Mouse (Mus musculus): ENCODE measurements at regions not wholly inside any gene's neighbourhood (a gene's known extent, or its start where the extent isn't known, plus 50 kb on each side); places are given as distances from the start of the nearest gene placed in this dataset.

DNA sequence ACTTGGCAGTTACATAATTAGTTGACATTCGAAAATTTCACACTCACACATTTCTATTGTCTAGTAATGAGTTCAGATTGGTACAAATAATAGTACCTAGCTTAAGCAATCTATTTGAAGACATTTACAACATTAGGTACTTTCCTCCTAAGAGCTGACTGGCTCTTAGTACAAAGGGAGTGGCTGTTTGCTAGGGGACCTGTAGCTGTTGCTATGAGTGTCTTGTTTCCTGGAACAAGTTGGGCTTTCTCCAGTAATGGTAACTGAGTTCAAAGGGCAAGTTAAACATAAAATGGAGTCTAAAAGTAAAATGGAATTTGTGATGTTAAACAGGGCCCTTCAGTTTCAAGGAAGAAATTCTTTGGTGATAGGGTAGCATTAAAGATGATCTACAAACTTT is 910.4 kb downstream of the Diaph3 start:
- ATAC-seq (replicated peaks; ENCODE audit: low FRiP score, low TSS enrichment, poor library complexity, severe bottlenecking): no peak

DNA sequence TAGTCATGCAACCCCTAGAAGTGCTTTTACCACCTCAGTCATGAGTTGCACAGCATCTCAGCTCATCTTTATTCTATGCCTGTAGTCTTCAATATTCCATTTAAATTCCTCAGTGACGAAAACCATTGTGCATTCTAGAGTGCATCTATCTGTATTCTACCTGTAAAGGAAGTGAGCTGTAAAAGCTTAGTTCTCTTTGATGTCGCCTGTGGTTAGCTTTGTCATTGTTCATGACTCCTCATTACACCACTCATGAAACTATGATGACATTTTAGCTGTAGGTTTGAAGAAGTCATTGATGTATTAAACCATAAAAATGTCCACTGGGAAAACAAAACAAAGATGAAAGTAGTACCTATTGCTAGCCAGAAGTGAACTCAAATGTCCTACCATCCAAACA is 911.3 kb downstream of the Diaph3 start:
- ATAC-seq (replicated peaks; ENCODE audit: low FRiP score, low TSS enrichment, poor library complexity, severe bottlenecking): no peak

- ATAC-seq (replicated peaks; ENCODE audit: low FRiP score, low TSS enrichment, poor library complexity, severe bottlenecking): 0 out of 2 replicates have a peak, but pooled peaks have one; percentile 50
These were observed 925.3 kb downstream of the Diaph3 start for GRCm38 (mm10) chr14:86215711-86216110.

DNA sequence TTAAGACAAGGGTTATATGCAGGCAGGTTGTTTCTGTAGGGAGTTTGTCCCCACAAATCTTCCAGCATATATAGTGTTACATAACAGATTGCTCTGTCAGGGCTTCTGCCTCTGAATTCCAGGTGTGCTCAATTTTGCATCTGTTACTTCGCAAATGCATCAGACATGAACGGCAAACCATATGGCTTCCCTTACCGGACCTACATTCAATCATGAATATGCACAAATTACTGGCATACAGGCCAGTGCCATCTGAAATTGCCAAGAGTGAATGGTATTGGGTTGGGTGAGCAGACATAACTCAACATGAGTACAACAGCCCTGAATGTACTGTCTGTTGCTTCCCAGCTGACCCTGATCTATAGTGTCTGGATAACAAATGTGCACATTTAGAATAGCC is 929.4 kb downstream of the Diaph3 start:
- no peak for ATAC-seq (replicated peaks; ENCODE audit: low FRiP score, low TSS enrichment, poor library complexity, severe bottlenecking)

DNA sequence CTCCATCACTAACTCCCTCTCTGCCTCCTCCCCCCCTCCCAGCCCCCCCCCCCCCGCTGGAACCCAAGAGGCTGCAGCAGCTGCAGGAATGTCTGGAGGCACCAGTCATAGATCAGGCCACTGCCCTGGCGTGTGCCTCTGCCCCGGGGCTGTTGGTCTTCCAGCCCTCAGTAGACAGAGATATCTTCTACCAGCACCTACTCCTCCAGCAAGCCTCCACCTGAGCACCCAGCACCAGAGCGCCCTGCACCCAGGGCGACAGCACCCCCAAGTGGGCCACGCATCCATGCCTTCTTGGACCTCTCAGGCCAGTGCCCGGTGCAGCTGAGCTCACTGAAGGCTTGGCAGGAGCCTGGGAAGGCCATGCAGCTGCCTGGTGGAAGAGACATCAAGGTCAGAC is 936.5 kb downstream of the Diaph3 start:
- ATAC-seq (replicated peaks; ENCODE audit: low FRiP score, low TSS enrichment, poor library complexity, severe bottlenecking): no peak

DNA sequence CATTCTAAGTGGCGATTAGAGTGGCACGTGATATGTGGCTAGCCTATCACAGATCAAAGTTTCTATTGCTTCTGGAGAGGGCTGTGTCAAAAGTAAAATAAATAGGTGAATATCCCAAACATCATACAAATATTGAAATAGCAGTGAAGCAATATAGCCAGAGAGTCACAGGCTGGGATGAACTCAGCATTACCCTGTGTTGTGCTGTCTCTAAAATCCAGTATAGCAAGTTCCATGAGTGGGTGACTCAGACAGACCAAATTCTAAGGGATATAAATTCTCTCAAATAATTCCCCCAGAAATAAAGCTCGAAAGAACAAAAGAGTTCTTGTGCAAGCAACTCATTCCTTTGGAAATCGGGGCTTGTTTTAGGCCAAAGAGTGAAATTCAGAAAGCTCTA is 943.2 kb downstream of the Diaph3 start:
- ATAC-seq (replicated peaks; ENCODE audit: low FRiP score, low TSS enrichment, poor library complexity, severe bottlenecking): no peak

DNA sequence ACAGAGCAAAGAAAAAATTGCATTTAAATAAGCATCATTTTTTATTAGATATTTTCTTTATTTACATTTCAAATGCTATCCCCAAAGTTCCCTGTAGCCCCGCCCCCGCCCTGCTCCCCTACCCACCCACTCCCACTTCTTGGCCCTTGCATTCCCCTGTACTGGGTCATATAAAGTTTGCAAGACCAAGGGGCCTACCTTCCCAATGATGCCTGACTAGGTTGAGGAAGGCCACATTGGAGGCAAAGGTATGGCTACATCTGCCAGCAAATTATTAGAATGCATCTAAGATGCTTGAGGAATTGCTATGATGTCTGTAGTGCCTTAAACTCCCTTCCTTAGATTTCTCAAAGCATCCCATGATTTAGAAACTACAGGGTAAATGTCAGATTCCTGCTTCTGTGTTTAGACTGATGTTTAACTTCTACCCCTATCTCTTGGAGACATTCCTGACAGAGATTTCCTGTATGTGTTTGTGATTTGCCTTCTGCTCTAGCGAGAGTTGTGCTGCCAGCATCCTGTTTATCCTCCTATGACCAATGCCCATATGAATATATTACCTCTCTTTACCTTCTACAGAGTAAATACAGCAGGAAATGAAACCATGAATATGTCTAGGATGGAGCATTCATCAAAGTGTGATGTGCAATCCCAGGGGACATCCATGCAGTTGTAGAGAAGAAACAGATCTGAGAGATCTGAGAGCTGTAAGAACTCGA is 956.2 kb downstream of the Diaph3 start:
- no peak for ATAC-seq (replicated peaks; ENCODE audit: low FRiP score, low TSS enrichment, poor library complexity, severe bottlenecking)

DNA sequence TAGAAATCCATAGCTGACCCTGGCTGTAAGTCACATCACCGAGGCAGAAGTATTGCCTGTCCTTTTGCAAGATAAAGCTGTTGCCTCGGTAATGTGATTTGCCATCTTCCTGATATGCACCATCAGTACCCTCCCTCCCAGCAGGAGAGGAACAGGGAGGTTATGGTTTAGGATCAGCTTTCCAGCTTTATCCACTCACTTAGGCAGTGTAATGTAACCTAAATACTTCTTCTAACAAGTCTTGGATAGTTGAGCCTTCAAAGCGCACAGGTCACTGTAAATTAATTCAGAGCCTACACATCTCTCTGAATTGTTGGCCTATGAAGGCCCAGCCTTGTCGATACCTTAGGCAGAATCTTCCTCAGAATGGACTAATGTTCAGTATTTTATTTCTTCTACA is 962.5 kb downstream of the Diaph3 start:
- ATAC-seq (replicated peaks; ENCODE audit: low FRiP score, low TSS enrichment, poor library complexity, severe bottlenecking): no peak

GRCm38 (mm10) chr14:86171118-86171517 is 969.9 kb downstream of the Diaph3 start:
- ATAC-seq (replicated peaks; ENCODE audit: low FRiP score, low TSS enrichment, poor library complexity, severe bottlenecking): no peak

- no peak for ATAC-seq (replicated peaks; ENCODE audit: low FRiP score, low TSS enrichment, poor library complexity, severe bottlenecking)
These were observed 981.9 kb downstream of the Diaph3 start for GRCm38 (mm10) chr14:86159151-86159550.

- ATAC-seq (replicated peaks; ENCODE audit: low FRiP score, low TSS enrichment, poor library complexity, severe bottlenecking): no peak
These were observed 986.3 kb downstream of the Diaph3 start for GRCm38 (mm10) chr14:86154688-86155087.

- no peak for ATAC-seq (replicated peaks; ENCODE audit: low FRiP score, low TSS enrichment, poor library complexity, severe bottlenecking)
These were observed 989.8 kb downstream of the Diaph3 start for GRCm38 (mm10) chr14:86151276-86151675.

DNA sequence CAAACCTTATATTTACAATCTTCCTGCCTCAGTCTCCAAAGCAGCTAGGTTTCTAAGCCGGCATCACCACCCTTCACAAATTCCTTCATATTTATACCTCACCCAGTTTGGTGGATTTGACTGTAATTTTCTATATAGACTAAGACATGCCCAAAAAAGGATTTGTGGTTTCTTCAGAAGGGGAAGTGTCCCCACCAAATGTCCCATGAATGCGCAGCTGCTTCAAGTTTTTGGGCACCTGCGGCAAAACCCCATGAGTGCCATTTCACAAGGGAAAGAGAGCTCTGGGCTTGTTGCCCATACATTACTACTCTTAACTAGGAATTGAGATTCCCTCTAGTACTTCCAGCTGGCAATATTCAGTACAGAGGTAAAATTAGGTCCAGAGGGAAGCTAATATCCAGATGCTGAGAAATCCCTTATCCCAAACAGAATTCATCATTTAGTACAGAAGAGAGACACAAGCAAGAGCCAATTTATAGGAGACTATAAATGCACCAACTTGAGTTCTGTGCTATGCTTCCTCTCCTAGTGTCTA is 990.6 kb downstream of the Diaph3 start:
- ATAC-seq (replicated peaks; ENCODE audit: low FRiP score, low TSS enrichment, poor library complexity, severe bottlenecking): no peak

DNA sequence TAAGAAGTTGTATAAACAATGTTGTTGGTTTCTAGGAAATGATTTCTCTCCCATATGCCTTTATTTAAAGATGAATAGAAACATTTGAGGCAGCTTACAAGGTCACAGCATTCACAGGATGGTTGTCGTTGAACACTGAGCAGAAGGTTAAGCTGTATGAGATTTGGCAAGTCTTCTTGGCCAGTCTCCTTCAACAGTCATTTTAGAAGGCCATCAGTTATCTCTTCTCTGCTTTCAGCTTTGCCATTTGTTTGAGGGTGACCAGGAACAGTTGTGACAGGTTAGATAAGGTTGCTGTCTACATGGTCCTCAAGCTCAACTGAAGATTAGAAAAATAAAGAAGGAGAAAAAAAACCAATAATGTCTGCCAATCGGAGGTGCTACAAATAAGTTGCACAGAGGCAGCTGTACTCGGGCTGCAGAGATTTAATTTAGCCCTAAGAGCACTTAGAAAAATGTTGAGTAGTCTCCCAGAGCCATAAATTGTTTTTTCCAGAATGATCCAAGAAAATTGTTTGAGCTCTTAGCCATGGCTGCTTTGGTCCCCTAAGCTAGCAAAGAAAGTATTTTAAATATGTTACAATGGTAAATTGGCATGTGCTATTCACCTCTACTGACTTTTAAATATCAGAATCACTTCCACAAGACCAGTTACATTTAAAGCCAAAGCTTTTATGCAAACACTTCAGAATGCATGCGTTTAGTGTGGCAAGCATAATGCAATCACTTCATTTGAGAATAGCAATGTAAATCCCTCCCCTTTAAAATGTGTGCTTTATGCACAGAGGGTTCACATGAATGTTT is 1025.6 kb downstream of the Diaph3 start:
- no peak for ATAC-seq (replicated peaks; ENCODE audit: low FRiP score, low TSS enrichment, poor library complexity, severe bottlenecking)

DNA sequence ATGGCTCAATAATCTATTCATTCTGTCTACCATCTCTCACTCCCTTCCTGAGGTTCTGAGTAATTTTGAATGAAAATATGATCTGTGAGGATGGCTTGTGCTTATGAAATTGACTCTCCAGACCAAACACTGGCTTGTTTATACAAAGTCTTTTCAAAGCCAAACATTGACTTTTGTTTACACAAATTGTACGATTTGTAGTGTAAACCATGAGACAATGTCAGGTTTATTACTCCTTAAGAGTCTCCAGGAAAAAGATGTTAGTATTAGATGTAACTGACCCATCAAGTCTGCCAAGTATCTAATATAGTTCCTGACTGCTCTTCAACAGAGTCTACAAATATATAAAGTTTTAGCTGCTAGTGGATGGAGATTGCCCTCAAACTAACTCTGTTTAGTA is 1039.5 kb downstream of the Diaph3 start:
- ATAC-seq (replicated peaks; ENCODE audit: low FRiP score, low TSS enrichment, poor library complexity, severe bottlenecking): no peak

- ATAC-seq (replicated peaks; ENCODE audit: low FRiP score, low TSS enrichment, poor library complexity, severe bottlenecking): no peak
These were observed 1070.5 kb downstream of the Diaph3 start for GRCm38 (mm10) chr14:86070313-86071100.

- no peak for ATAC-seq (replicated peaks; ENCODE audit: low FRiP score, low TSS enrichment, poor library complexity, severe bottlenecking)
These were observed 1071.7 kb downstream of the Diaph3 start for GRCm38 (mm10) chr14:86069329-86069728.

DNA sequence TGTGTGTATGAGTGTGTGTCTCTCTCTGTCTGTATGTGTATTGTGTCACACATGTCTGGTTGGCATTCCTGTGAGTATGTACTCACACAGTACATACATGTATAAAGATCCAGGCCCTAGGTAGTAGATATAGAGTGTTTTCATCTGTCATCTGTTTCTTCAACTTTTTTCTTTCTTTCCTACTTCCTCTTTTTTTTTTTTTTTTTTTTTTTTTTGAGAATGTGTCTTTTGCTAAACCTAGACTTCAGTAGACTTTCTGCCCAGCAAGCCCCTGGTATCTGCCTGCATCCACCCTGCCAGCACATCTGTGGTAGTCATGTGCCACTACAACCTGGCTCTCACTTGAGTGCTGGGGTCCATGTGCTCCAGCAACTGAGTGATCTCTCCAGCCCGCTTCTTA is 1073.3 kb downstream of the Diaph3 start:
- ATAC-seq (replicated peaks; ENCODE audit: low FRiP score, low TSS enrichment, poor library complexity, severe bottlenecking): no peak

- no peak for ATAC-seq (replicated peaks; ENCODE audit: low FRiP score, low TSS enrichment, poor library complexity, severe bottlenecking)
These were observed 1077.5 kb downstream of the Diaph3 start for GRCm38 (mm10) chr14:86063620-86063943.
